Mouse (Mus musculus) heart, embryonic 12.5 days (tissue): ENCODE results near the gene Copb1. TPM values are rescaled to one million over a fixed set of nuclear protein-coding genes. Genes with fewer than 3 reads are reported as not detected.

Experiments used
- polyA plus RNA-seq: library from polyadenylated mRNA; unstranded; fragments of >200 nt; fragmentation: Nextera tagmentation; extraction: Ambion mirVana; gene quantifications from 2 replicates; pipeline ENCODE4 v1.2.1, GENCODE M21; 2016

Gene Copb1
- polyA plus RNA-seq, 1 experiment from 2014 or later: 93.4 TPM

Other genes with a start within 250 kb of the Copb1 start
- gene Rras2, start 136.9 kb downstream of the Copb1 start, polyA plus RNA-seq: 61.6 and 65.6 TPM in 2 replicates
- gene Psma1, start 21.4 kb upstream of the Copb1 start, polyA plus RNA-seq: 305 and 313 TPM in 2 replicates
- 7.3 and 8.6 TPM in 2 replicates for gene Pde3b, start 160.6 kb upstream of the Copb1 start, polyA plus RNA-seq